Mouse (Mus musculus) urinary bladder, adult 18-20 months (tissue): Measurements from ENCODE around the gene Slit3.
A peak's percentile ranks its signal among the peaks of the same experiment; 100 is the strongest.

Experiments used
- DNase-seq, 2 experiments: peaks; one replicate each; pipeline ENCODE4 v3.0.0; 2022; ENCODE audit warnings: low spot score in 2 of 2, mixed read lengths in 2 of 2

Slit3 gene

GRCm38 (mm10) chr11:35198537-35199088 lies 77.6 kb downstream of the Slit3 start:
- DNase-seq, result no peak

- no peak for DNase-seq
These were observed 81.3 kb downstream of the Slit3 start for GRCm38 (mm10) chr11:35202332-35202731.

DNA sequence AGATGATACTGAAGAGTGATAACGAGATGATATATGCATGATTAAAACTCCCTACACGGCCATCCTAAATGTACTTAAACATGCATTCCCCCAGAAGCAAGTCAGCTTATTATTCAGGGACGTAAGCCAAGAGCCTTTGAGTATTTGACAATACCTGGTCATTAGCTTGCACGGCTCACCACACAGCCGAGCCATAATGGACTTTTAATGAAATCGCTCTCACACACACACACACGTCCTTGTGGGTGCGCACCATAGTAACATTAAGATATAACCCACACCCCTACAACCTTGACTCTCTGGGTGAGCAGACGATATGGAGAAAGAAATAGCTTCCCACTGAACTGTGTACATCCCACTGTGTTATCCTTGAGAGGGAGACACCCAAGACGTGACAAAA lies 82.6 kb downstream of the Slit3 start:
- DNase-seq, result no peak

DNA sequence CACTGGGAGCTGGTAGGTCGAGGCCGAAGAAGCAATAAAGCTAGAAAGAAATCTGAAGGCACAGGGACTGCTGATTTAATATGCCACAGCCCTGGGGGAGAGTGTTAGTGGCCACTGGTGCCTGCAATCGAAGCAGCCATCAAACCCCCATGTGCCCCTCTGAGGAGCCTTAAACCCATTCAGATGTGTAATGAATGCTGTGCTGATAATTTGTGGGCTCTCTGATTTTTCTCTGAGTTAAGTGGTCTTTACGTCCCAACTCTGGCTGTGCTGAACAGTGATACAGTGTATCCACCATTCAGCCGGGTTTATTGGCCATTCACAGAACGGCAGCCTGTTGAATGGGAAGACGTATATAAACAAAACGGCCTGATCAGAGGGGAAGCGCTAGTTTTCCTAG lies 83.1 kb downstream of the Slit3 start:
- no peak for DNase-seq

DNA sequence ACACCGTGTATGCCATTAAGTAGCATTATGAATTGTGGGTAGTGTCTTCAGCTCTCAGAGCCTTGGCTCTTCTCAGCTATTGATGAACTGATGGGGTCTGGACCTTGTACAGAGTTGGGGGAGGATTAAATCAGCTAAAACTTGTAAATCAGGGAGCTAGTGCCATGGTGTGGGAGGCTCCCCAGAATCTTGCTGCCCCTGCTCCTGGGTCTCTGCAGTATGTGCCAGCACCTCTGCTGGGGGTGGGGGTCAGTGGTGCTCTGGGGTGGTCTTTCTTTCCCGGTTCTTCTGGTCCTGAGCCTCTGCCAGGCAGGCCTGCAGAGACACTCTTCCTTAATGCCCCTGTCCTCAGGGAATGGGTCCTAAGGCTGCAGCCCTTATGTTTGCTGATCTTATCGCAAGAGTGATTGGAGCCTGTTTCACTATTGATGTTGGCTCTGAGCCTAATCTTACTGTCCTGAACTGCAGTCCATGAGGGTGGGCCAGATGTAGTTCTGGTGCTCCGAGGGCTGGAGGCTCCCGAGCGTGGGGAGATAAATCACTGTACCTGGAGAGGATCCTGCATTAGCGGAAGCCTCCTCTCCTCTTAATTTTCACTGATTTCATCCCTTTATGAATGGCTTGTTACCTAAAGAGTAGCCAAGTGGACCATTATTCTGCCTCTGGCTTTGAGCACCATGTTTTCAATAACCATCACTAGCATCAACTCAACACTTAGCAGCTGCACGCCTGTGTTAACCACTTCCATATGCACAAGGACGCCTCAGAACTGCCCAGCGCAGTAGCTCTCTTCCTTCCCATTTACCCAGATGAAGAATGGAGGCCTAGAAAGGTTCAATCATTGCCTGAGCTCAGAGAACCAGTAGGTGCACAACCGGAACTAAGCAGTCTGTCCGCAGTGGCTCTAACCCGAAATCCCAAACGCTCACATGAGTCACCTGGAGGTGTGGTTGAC lies 90.0 kb downstream of the Slit3 start:
- DNase-seq, result peak in 1 of 2 experiments; percentile 9

GRCm38 (mm10) chr11:35224025-35224424 lies 103.0 kb downstream of the Slit3 start:
- no peak for DNase-seq

GRCm38 (mm10) chr11:35231361-35232090 lies 110.5 kb downstream of the Slit3 start:
- DNase-seq, result no peak

DNA sequence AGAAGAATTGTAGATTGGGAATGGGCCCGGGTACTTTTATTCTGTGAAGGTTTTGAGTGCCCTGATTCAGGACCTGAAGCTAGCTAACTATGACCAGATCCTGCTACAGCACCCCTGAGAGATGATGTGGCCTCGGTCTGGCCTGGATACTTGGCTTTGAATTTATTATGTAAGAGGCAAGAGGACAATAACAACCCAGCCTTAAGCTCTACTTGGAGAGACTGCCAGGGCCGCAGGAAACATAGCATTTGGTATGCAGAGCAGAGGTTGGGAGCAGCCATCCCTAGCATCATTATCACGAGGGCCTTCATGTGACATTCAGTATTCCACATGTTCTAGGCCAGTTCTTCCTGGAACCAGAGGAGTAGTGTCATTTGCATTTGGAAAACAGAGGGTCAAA lies 111.3 kb downstream of the Slit3 start:
- peak in 1 of 2 experiments; percentile 20 for DNase-seq

DNA sequence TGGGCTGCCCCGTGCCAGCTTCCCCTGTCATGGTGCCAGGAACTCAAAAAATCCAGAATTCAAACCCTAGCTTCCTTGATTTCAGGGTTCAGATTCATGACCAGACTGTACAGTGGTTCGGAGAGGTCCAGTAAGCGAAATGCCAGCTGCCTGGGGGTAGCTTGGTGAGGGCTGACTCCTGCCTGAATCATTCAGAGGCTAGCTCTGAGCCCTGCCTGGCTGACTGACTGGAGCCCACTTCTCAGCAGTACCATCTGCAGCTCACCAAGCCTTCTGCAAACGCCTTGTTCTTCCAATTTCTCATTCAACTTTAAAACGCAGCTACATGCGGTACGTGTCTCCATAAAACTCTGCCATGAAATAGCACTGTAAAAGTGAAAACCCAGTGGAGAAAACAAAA lies 120.4 kb downstream of the Slit3 start:
- no peak for DNase-seq

- DNase-seq, result no peak
These were observed 122.6 kb downstream of the Slit3 start for GRCm38 (mm10) chr11:35243597-35243996.

GRCm38 (mm10) chr11:35244526-35244925 lies 123.5 kb downstream of the Slit3 start:
- DNase-seq, result no peak

- DNase-seq, result no peak
These were observed 125.6 kb downstream of the Slit3 start for GRCm38 (mm10) chr11:35246623-35247022.

DNA sequence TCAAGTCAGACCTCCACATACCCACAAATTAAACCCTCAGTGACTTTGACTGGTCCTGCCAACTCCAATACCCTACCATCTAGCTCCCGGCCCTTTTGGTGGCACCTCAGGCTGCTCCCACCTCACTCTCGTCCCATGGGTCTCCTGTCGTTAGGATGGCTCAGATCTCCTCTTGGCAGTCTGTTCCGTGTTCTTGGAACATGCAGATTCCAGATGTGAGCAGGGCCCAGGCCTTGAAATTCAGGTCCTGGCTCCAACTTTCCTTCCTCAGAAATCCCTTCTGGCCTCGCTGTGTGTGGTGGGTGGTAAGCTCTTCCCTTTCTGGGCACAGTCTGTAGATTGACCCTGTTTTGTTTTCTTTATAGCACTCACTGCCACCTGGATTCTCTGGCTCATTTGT lies 127.1 kb downstream of the Slit3 start:
- DNase-seq, result no peak

DNA sequence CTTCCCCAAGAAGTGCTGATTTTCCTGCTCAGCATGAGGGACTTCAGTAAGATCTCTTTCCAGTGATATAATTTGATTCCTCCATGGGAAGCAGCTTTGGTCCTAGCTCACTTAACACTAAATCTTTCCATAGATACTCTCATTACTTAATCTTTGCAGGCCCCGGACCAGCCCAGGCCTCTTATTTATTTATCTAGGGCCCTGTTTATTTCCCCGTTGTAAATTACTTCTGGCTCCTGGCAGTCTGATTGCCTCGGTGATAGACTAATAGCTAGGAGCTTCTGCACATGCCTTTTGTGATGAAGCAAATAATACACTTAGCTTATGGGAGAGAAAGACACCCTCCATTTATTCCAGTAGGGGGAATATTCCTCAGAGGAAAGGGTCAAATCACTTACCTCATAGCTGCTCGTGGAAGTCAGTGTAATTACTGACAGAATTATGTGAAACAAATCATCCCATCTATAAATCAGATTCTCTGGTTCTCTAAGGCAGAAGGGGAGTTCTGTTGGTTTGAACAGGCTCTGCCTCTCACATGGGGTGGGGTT lies 129.9 kb downstream of the Slit3 start:
- DNase-seq, result no peak

DNA sequence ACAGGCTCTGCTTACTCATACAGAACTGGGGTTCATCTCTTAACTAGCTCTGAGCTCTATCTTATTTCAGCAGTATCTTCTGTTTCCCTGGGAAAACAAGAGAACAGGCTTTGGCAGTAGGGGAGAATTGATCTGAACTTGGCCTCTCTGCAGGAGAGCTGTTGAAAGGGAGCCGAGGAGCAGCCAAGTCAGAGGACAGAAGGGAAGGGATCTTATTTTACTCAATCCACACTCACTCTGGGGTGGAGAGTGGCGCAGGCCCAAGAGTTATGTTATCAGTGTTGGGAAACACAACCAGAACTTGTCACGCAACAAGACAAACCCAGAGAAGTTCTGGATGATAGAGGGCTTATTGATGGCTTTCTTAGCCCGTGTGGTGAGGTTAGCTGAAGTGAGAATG lies 130.9 kb downstream of the Slit3 start:
- peak in 1 of 2 experiments; percentile 63 for DNase-seq

DNA sequence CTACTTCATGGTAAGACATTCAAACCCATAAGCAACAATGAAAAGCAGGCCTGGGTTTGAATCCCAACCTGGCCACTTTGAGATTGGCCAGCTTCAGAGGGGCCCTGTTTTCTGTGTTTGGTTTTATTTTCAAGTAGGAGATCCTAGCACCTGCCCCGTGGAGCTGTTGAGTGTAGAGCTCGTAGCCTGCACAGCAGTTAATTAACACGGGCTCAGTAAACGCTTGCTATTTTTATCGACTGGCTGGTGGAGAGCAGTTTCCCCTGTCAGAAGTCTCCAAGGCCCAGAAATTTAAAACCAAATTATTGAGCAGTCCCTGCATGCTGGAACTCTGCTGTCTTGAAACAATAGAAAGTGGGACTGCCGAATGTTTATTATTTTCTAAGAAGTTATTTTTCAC lies 136.3 kb downstream of the Slit3 start:
- no peak for DNase-seq

- DNase-seq, result no peak
These were observed 140.6 kb downstream of the Slit3 start for GRCm38 (mm10) chr11:35261562-35262087.

- no peak for DNase-seq
These were observed 141.4 kb downstream of the Slit3 start for GRCm38 (mm10) chr11:35262289-35262941.

- no peak for DNase-seq
These were observed 143.7 kb downstream of the Slit3 start for GRCm38 (mm10) chr11:35264749-35265148.

- DNase-seq, result no peak
These were observed 149.4 kb downstream of the Slit3 start for GRCm38 (mm10) chr11:35270396-35270795.

DNA sequence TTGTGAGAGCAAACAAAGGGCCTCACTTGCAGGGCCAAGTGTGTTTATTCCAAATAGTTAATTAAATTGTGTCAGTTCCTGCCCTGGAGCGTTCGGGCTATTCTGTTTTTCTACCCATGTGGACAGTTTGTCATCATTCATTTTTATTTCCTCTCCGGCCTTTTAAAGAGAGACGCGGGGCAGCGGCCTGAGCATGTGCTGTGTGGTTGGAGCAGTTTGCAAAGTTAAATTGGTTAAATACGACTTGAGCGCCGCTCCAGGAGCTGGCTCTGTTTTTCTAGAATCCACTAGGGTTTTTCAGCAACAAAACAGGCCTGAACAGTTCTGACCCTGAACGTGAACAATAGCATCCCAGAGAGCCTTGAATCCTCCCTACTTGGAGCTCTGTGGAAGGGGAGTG lies 152.4 kb downstream of the Slit3 start:
- no peak for DNase-seq
